Mouse (Mus musculus): ENCODE results near the gene Inpp5a.

The Inpp5a gene

DNA sequence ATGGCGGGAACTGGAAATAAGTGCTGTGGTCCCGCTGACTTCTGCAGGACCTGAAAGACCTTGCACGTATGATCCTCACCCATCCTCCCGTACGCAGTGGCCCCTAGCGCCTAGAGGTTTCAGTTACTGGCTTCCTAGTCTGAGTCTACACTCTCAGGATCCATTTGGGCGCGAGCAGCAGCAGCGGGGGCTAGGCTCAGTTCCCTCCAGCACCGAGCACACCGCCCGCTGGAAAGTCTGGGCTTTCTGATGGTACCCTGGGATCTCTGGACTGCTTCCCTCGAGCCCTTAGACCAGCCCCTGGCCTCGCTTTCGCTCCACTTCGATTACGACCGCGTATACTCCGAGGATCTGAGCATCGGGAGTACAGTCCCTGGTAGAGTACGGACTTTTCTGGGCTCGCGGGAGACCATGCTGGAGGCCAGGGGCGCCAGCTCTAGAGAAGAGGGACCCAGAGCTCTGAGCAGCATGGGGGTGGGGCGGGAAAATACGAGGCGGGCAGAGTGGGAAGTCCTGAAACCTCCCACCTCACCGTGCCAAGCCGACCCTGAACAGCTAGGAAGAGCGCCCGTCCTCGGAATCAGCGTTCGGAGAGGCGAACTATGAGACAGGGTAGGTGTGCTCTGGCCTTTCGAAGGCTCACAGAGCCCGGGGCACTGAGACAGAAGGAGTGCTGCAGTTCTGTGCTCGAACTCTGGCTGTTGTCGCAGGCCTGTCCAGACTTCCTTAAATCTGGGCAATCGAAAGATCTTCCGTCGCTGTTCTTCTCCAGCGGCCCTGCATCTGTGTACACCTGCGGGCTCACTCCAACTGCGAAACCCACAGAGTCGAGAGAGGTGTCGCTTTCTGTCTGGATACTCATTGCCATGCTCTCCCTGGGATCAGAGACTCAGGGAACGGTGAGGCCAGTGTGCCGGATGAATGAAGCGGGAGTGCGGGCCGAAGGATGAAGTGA is 195.6 kb downstream of the Inpp5a start:
- DNase-seq: peak; percentile 21

- DNase-seq: no peak
These were observed 196.4 kb downstream of the Inpp5a start for GRCm38 (mm10) chr7:139585183-139585821.

DNA sequence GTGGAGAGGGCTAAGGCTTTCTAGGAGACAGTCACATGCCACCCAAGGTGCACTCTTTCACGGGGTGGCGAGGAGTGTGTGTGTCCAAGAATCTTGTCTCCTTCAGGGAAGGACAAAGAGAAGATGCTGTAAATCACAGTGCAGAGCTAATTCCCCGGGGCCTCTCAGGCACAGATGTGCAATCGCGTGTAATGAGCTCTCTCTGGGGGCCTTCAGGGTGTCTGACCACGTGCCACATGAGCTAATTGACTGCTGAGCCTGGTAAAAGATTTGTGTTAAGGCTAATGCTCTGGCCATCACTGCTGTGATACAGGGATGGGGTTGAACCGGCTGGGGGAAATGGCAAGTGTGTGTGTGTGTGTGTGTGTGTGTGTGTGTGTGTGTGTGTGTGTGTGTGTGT is 199.0 kb downstream of the Inpp5a start:
- DNase-seq: no peak

- DNase-seq: peak; percentile 25
These were observed 201.4 kb downstream of the Inpp5a start for GRCm38 (mm10) chr7:139590302-139590701.

- DNase-seq: no peak
These were observed 202.4 kb downstream of the Inpp5a start for GRCm38 (mm10) chr7:139591311-139591710.

- DNase-seq: no peak
These were observed 206.4 kb downstream of the Inpp5a start for GRCm38 (mm10) chr7:139595311-139595710.

DNA sequence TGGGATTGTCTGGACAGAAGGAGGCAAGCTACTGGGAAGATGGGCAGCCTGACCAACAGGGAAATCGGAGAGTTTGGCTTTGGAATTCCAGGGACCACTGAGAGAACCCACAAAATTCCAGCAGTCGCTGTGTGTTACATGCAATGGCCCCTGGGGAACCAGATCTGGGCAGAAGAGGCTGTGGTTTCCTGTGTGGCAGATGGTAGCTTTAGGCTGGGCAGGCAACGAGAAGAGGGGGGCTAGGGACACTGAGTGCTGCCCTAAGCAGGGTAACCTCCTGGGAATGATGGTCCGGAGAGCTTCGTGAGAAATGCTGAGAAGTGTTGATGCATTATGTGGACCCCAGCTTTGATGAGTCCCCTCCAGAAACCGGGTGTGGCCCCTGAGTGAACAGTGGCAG is 207.0 kb downstream of the Inpp5a start:
- DNase-seq: no peak

- no peak for DNase-seq
These were observed 221.4 kb downstream of the Inpp5a start for GRCm38 (mm10) chr7:139610328-139610727.

DNA sequence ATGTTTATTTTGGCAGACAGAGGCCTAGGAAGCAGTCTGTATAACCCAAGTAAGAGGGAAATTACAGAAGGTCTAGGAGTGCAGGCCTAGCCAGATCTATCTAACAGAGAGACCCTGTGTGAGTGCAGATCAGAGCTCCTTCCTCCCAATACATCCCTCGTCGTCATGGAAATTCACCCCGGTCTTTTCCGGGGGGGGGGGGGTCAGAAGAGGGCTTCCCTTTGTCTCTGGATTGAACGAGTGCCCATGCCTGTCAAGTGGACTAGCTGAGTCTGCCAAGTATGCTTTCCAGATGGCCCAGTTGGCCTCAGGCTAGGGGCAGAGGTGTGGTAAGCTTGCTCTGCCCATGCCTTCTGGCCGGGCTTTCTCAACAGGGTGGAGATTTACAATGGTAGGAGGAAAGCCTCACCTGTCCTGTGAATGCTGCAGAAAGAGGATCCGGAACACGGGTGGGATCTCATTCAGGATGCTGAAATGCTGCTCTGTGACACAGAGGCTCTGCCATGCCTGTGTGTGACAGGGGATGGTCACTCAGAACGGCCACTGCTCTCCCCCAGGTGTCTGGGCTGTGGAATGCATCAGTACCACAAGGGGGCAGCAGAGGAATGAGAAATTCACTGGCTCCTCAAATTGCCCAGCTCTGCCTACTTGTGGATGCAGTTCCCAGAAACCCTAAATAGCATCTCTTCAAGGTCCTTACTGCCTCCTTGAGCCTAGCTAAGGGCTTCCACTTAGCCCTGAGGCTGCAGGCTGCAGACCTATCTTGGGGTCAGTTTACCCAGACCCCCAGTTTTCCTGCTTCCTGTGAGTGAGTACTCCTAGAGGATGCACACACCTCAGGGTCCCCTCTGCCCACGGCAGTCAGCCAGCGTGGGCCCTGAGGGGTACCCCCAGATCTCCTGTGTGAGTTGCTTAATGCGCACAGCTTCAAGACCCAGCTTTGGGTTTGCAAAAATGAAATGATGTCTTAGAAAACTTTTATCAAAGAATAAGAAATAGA is 227.2 kb downstream of the Inpp5a start:
- DNase-seq: peak; percentile 72

DNA sequence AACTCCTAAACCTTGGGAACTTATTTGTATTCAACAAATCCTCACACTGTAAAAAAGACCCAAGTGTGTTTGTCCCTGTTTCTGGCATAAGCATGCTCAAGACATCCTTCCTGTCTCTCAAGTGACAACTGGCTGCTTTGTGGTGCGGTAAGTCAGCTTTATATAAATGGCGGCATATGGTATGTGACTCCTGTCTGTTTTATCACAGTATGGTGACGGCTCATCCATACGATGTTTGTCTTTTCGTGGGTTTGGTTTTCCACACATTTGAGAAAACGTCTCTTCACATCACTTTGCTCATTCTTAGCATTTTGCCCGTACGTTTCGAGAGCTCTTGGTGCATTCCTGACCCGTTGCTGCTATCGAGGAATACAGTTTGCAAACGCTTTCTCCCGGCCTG is 233.7 kb downstream of the Inpp5a start:
- no peak for DNase-seq

- DNase-seq: no peak
These were observed 236.2 kb downstream of the Inpp5a start for GRCm38 (mm10) chr7:139625156-139625555.
